Mouse (Mus musculus) MEL (cell line): Measurements from ENCODE around the gene Ccdc155. TPM values are rescaled to one million over a fixed set of nuclear protein-coding genes. Genes with fewer than 3 reads are reported as not detected.
A peak's percentile ranks its signal among the peaks of the same experiment; 100 is the strongest.

Source experiments
- DNase-seq: peaks from one replicate; pipeline ENCODE4 v3.0.0; 2011; ENCODE audit warnings: low read depth, low spot score
- H3K27ac ChIP-seq: 2 replicates; pipeline ENCODE4 v1.5.1; 2012; ENCODE audit warnings: low read depth, mild to moderate bottlenecking, control low read depth, low read length, moderate library complexity; ENCODE audit not compliant: control insufficient read depth
- H3K27me3 ChIP-seq, 2 experiments: fragments of 150-350 bp in 1 of 2; sonication (generic) in 1 of 2; 2 replicates each; pipeline ENCODE4 v1.6.1; 2012; ENCODE audit warnings: low read length in 2 of 2, mild to moderate bottlenecking in 2 of 2, improper control_type of control experiment in 1 of 2, moderate library complexity in 1 of 2; ENCODE audit not compliant: insufficient read depth in 2 of 2, control insufficient read depth in 1 of 2
- H3K36me3 ChIP-seq, 2 experiments: 2 replicates each; pipeline ENCODE4 v1.6.1; 2012 to 2014; ENCODE audit warnings: low read length in 2 of 2, improper control_type of control experiment in 1 of 2, inconsistent platforms in 1 of 2, mild to moderate bottlenecking in 1 of 2; ENCODE audit not compliant: insufficient read depth in 2 of 2, control insufficient read depth in 1 of 2
- H3K4me1 ChIP-seq, 2 experiments: fragments of 150-350 bp in 1 of 2; sonication (generic) in 1 of 2; 2 replicates each; pipeline ENCODE4 v1.6.1; 2012; ENCODE audit warnings: low read length in 2 of 2, improper control_type of control experiment in 1 of 2, mild to moderate bottlenecking in 1 of 2; ENCODE audit not compliant: insufficient read depth in 2 of 2, control insufficient read depth in 1 of 2
- H3K4me3 ChIP-seq, 2 experiments: fragments of 150-350 bp in 1 of 2; sonication (generic) in 1 of 2; 2 replicates each; pipeline ENCODE4 v1.5.1; 2012; ENCODE audit warnings: low read depth in 2 of 2, low read length in 2 of 2, mild to moderate bottlenecking in 2 of 2, moderate library complexity in 2 of 2, control low read depth in 1 of 2, improper control_type of control experiment in 1 of 2; ENCODE audit not compliant: control insufficient read depth in 1 of 2, insufficient read depth in 1 of 2
- H3K79me2 ChIP-seq: 2 replicates; pipeline ENCODE4 v1.6.1; 2012; ENCODE audit warnings: mild to moderate bottlenecking, low read length, moderate library complexity; ENCODE audit not compliant: control insufficient read depth, poor library complexity, insufficient read depth
- H3K9ac ChIP-seq: 2 replicates; pipeline ENCODE4 v1.6.1; 2012; ENCODE audit warnings: low read depth, mild to moderate bottlenecking, control low read depth, low read length, moderate library complexity; ENCODE audit not compliant: control insufficient read depth, poor library complexity, severe bottlenecking
- H3K9me3 ChIP-seq: fragments of 150-350 bp; sonication (generic); replicated peaks from 2 replicates; pipeline ENCODE4 v1.6.1; 2012; ENCODE audit warnings: mild to moderate bottlenecking, low read length, improper control_type of control experiment, moderate library complexity; ENCODE audit not compliant: insufficient read depth
- BHLHE40 ChIP-seq: IDR thresholded peaks from 2 replicates; pipeline ENCODE4 v1.6.1; 2012; ENCODE audit warnings: low read depth, mild to moderate bottlenecking, inconsistent platforms, low read length, improper control_type of control experiment, borderline replicate concordance
- CHD1 ChIP-seq: IDR thresholded peaks from 2 replicates; pipeline ENCODE4 v1.6.1; 2012; ENCODE audit warnings: low read depth, mild to moderate bottlenecking, inconsistent platforms, low read length, improper control_type of control experiment
- CHD2 ChIP-seq: IDR thresholded peaks from 2 replicates; pipeline ENCODE4 v1.6.1; 2011; ENCODE audit warnings: low read length, improper control_type of control experiment
- CTCF ChIP-seq, 3 experiments: IDR thresholded peaks in 2 of 3; conservative IDR thresholded peaks in 1 of 3; 2 replicates each; pipeline ENCODE4 v1.5.1; 2011 to 2012; ENCODE audit warnings: low read length in 3 of 3, low read depth in 2 of 3, mild to moderate bottlenecking in 2 of 3, improper control_type of control experiment in 1 of 3, inconsistent platforms in 1 of 3, mixed read lengths in 1 of 3, moderate library complexity in 1 of 3; ENCODE audit not compliant: control insufficient read depth in 1 of 3, insufficient read depth in 1 of 3, poor library complexity in 1 of 3, severe bottlenecking in 1 of 3
- E2F4 ChIP-seq: IDR thresholded peaks from 2 replicates; pipeline ENCODE4 v1.6.1; 2011; ENCODE audit warnings: low read depth, low read length, improper control_type of control experiment, borderline replicate concordance
- ELF1 ChIP-seq: IDR thresholded peaks from 2 replicates; pipeline ENCODE4 v1.6.1; 2014; ENCODE audit warnings: low read depth, mild to moderate bottlenecking, inconsistent platforms, low read length, improper control_type of control experiment, moderate library complexity
- ETS1 ChIP-seq: IDR thresholded peaks from 2 replicates; pipeline ENCODE4 v1.6.1; 2012; ENCODE audit warnings: low read depth, mild to moderate bottlenecking, inconsistent platforms, low read length, improper control_type of control experiment, moderate library complexity
- GATA1 ChIP-seq: IDR thresholded peaks from 2 replicates; pipeline ENCODE4 v1.6.1; 2011; ENCODE audit warnings: low read depth, low read length, improper control_type of control experiment
- HCFC1 ChIP-seq: IDR thresholded peaks from 2 replicates; pipeline ENCODE4 v1.6.1; 2012; ENCODE audit warnings: low read depth, mild to moderate bottlenecking, inconsistent platforms, low read length, improper control_type of control experiment, moderate library complexity
- JUND ChIP-seq: IDR thresholded peaks from 2 replicates; pipeline ENCODE4 v1.6.1; 2011; ENCODE audit warnings: low read depth, mild to moderate bottlenecking, improper control_type of control experiment, low read length
- KAT2A ChIP-seq: conservative IDR thresholded peaks from 2 replicates; pipeline ENCODE4 v1.6.1; 2012; ENCODE audit warnings: low read depth, low read length, improper control_type of control experiment, inconsistent platforms
- MAFK ChIP-seq: IDR thresholded peaks from 2 replicates; pipeline ENCODE4 v1.6.1; 2011; ENCODE audit warnings: low read depth, mild to moderate bottlenecking, low read length, improper control_type of control experiment, borderline replicate concordance
- MAX ChIP-seq: IDR thresholded peaks from 2 replicates; pipeline ENCODE4 v1.6.1; 2011; ENCODE audit warnings: low read length, improper control_type of control experiment
- MAZ ChIP-seq: IDR thresholded peaks from 2 replicates; pipeline ENCODE4 v1.6.1; 2012; ENCODE audit warnings: low read depth, mild to moderate bottlenecking, inconsistent platforms, low read length, improper control_type of control experiment
- MEF2A ChIP-seq: IDR thresholded peaks from 2 replicates; pipeline ENCODE4 v1.6.1; 2014; ENCODE audit warnings: low read depth, mild to moderate bottlenecking, inconsistent platforms, low read length, improper control_type of control experiment; ENCODE audit not compliant: poor library complexity, insufficient replicate concordance, severe bottlenecking; ENCODE audit errors: extremely low read depth
- MXI1 ChIP-seq: IDR thresholded peaks from 2 replicates; pipeline ENCODE4 v1.6.1; 2011; ENCODE audit warnings: mild to moderate bottlenecking, low read depth, low read length, improper control_type of control experiment
- MYB ChIP-seq: IDR thresholded peaks from 2 replicates; pipeline ENCODE4 v1.6.1; 2011; ENCODE audit warnings: mild to moderate bottlenecking, low read depth, low read length, improper control_type of control experiment
- NELFE ChIP-seq: IDR thresholded peaks from 2 replicates; pipeline ENCODE4 v1.6.1; 2011; ENCODE audit warnings: low read depth, low read length, improper control_type of control experiment
- POLR2A ChIP-seq, 2 experiments: IDR thresholded peaks; 2 replicates each; pipeline ENCODE4 v1.6.1; 2011 to 2012; ENCODE audit warnings: low read length in 2 of 2, mild to moderate bottlenecking in 2 of 2, control low read depth in 1 of 2, improper control_type of control experiment in 1 of 2, low read depth in 1 of 2, moderate library complexity in 1 of 2; ENCODE audit not compliant: control insufficient read depth in 1 of 2, insufficient read depth in 1 of 2, poor library complexity in 1 of 2
- POLR2AphosphoS2 ChIP-seq: IDR thresholded peaks from 2 replicates; pipeline ENCODE4 v1.6.1; 2011; ENCODE audit warnings: low read length, improper control_type of control experiment
- POLR2AphosphoS5 ChIP-seq: IDR thresholded peaks from 2 replicates; pipeline ENCODE4 v1.6.1; 2012; ENCODE audit warnings: low read depth, borderline replicate concordance, mild to moderate bottlenecking, inconsistent platforms, low read length, moderate library complexity, mixed read lengths
- RAD21 ChIP-seq: IDR thresholded peaks from 2 replicates; pipeline ENCODE4 v1.6.1; 2011; ENCODE audit warnings: mild to moderate bottlenecking, low read depth, low read length, improper control_type of control experiment
- RCOR1 ChIP-seq: IDR thresholded peaks from 2 replicates; pipeline ENCODE4 v1.6.1; 2012; ENCODE audit warnings: low read depth, mild to moderate bottlenecking, inconsistent platforms, low read length, improper control_type of control experiment
- TAL1 ChIP-seq: IDR thresholded peaks from 2 replicates; pipeline ENCODE4 v1.6.1; 2012; ENCODE audit warnings: mild to moderate bottlenecking, inconsistent platforms, low read length, moderate library complexity, mixed read lengths
- TBP ChIP-seq: IDR thresholded peaks from 2 replicates; pipeline ENCODE4 v1.8.0; 2011; ENCODE audit warnings: low read depth, low read length, improper control_type of control experiment
- TCF12 ChIP-seq: IDR thresholded peaks from 2 replicates; pipeline ENCODE4 v1.6.1; 2014; ENCODE audit warnings: low read depth, mild to moderate bottlenecking, inconsistent platforms, low read length, improper control_type of control experiment, moderate library complexity
- UBTF ChIP-seq: IDR thresholded peaks from 2 replicates; pipeline ENCODE4 v1.6.1; 2012; ENCODE audit warnings: low read depth, mild to moderate bottlenecking, inconsistent platforms, low read length, improper control_type of control experiment, moderate library complexity, borderline replicate concordance; ENCODE audit not compliant: insufficient read depth
- USF1 ChIP-seq: IDR thresholded peaks from 2 replicates; pipeline ENCODE4 v1.6.1; 2014; ENCODE audit warnings: low read depth, mild to moderate bottlenecking, inconsistent platforms, low read length, improper control_type of control experiment, moderate library complexity
- USF2 ChIP-seq, 2 experiments: IDR thresholded peaks; 2 replicates each; pipeline ENCODE4 v1.6.1; 2011 to 2012; ENCODE audit warnings: improper control_type of control experiment in 2 of 2, low read length in 2 of 2, borderline replicate concordance in 1 of 2, inconsistent platforms in 1 of 2, low read depth in 1 of 2, mild to moderate bottlenecking in 1 of 2; ENCODE audit not compliant: insufficient read depth in 1 of 2
- ZC3H11A ChIP-seq: IDR thresholded peaks from 2 replicates; pipeline ENCODE4 v1.6.1; 2012; ENCODE audit warnings: low read depth, mild to moderate bottlenecking, inconsistent platforms, low read length, improper control_type of control experiment
- ZKSCAN1 ChIP-seq: IDR thresholded peaks from 2 replicates; pipeline ENCODE4 v1.6.1; 2012; ENCODE audit warnings: low read depth, mild to moderate bottlenecking, inconsistent platforms, low read length, improper control_type of control experiment, moderate library complexity
- ZMIZ1 ChIP-seq: IDR thresholded peaks from 2 replicates; pipeline ENCODE4 v1.6.1; 2012; ENCODE audit warnings: low read depth, mild to moderate bottlenecking, inconsistent platforms, low read length, improper control_type of control experiment, moderate library complexity
- ZNF384 ChIP-seq: IDR thresholded peaks from 2 replicates; pipeline ENCODE4 v1.6.1; 2012; ENCODE audit warnings: low read depth, mild to moderate bottlenecking, inconsistent platforms, low read length, improper control_type of control experiment
- polyA plus RNA-seq, 2 experiments: library from polyadenylated mRNA; stranded (reverse) in 1 of 2; unstranded in 1 of 2; fragments of >175 nt in 1 of 2; fragments of >200 nt in 1 of 2; gene quantifications; 2 replicates each; pipeline versions ENCODE4 v1.2.1 to v1.2.4; 2012; ENCODE audit warnings: low replicate concordance in 2 of 2, low read depth in 1 of 2; ENCODE audit not compliant: insufficient read length in 2 of 2, insufficient read depth in 1 of 2, missing spikeins in 1 of 2
- total RNA-seq: library from RNA; depleted of rRNA; stranded (reverse); fragments of 300-350 nt; gene quantifications from 2 replicates; pipeline ENCODE4 v1.2.3, GENCODE M21; 2012

Ccdc155 gene
- total and polyA plus RNA-seq, 3 experiments, result 0.27 to 0.38 TPM; not detected in 1

GRCm38 (mm10) chr7:45135993-45136567 is 68.6 kb downstream of the Ccdc155 start, which contains the start of the genes Gm45713 and Flt3l (continued):
- TF ChIP-seq ELF1 (0 out of 2 replicates have a peak, but pooled peaks have one; percentile 17), MAX (peak; percentile 46; the same call in 1 of the 2 replicates), POLR2AphosphoS5 (no peak), ZNF384 (no peak), NELFE (peak; percentile 56), KAT2A (no peak; the same call in 1 of the 2 replicates), POLR2AphosphoS2 (peak; percentile 37; the same call in 1 of the 2 replicates), USF2 (IDR thresholded peaks at IDR 0.05; ENCODE audit: borderline replicate concordance in 1 of 2, insufficient read depth in 1 of 2, low read depth in 1 of 2, low read length in 2 of 2) (no peak), TBP (0 out of 2 replicates have a peak, but pooled peaks have one; percentile 59)
- TF ChIP-seq, all 39 proteins: peak for 21

- H3K27me3 ChIP-seq, result no peaks in the 10 kb centered on the region
- no peaks in the 10 kb centered on the region for H3K9me3 ChIP-seq
- H3K9ac ChIP-seq, result peak overlapping the region; percentile 75
- peak; percentile 74 for DNase-seq
- H3K27ac ChIP-seq, result peak overlapping the region; percentile 92
- peaks cover 11 to 29% of the 10 kb centered on the region in 2 experiments for H3K4me1 ChIP-seq
- peak overlapping the region; percentile 61 to 74 for H3K4me3 ChIP-seq
- no peaks in the 10 kb centered on the region; the same call in 1 of the 2 replicates for H3K79me2 ChIP-seq
- peaks cover 0 to 18% of the 10 kb centered on the region in 2 experiments; a peak in 2 of 4 replicates for H3K36me3 ChIP-seq
- TF ChIP-seq NELFE (no peak), CHD1 (no peak), POLR2A (IDR thresholded peaks at IDR 0.05; ENCODE audit: control insufficient read depth in 1 of 2, insufficient read depth in 1 of 2, low read depth in 1 of 2, low read length in 2 of 2, poor library complexity in 1 of 2) (peak in 1 of 2 experiments; percentile 6; a peak in 1 of 4 replicates), CTCF (IDR thresholded peaks at IDR 0.05 in 2 of 3, conservative IDR thresholded peaks at IDR 0.05 in 1 of 3; ENCODE audit: control insufficient read depth in 1 of 3, insufficient read depth in 1 of 3, low read depth in 2 of 3, low read length in 3 of 3, poor library complexity in 1 of 3, severe bottlenecking in 1 of 3) (no peak), HCFC1 (no peak), UBTF (no peak), E2F4 (no peak), ZNF384 (no peak), TAL1 (no peak), RCOR1 (no peak), ZC3H11A (no peak), JUND (no peak), RAD21 (no peak), MAZ (no peak; the same call in none of the 2 replicates), ZKSCAN1 (no peak), ZMIZ1 (no peak; the same call in 1 of the 2 replicates), MEF2A (no peak), GATA1 (peak; percentile 93), BHLHE40 (no peak), MAX (peak; percentile 70; the same call in 1 of the 2 replicates), TCF12 (no peak; the same call in 1 of the 2 replicates), MAFK (no peak), CHD2 (no peak), MXI1 (no peak), USF2 (IDR thresholded peaks at IDR 0.05; ENCODE audit: borderline replicate concordance in 1 of 2, insufficient read depth in 1 of 2, low read depth in 1 of 2, low read length in 2 of 2) (no peak), MYB (no peak), USF1 (no peak), ETS1 (peak; percentile 55; the same call in 1 of the 2 replicates), KAT2A (no peak), TBP (0 out of 2 replicates have a peak, but pooled peaks have one; percentile 30)
Measured at GRCm38 (mm10) chr7:45135370-45135769, 69.3 kb downstream of the Ccdc155 start.
